Mouse (Mus musculus): Measurements from ENCODE around the gene Arl6ip1. TPM values are rescaled to one million over a fixed set of nuclear protein-coding genes. Genes with fewer than 3 reads are reported as not detected.

Gene Arl6ip1
- total RNA-seq, 2 experiments from 2014 or later: 276 to 307 TPM

- no peak overlapping the region for H3K4me3 ChIP-seq
- DNase-seq (ENCODE audit: low spot score in 2 of 2): no peak
- no peak overlapping the region; the same call in 1 of the 2 replicates for H3K27ac ChIP-seq
- no peak for TF ChIP-seq CTCF (conservative IDR thresholded peaks at IDR 0.05)
Observed at GRCm38 (mm10) chr7:118125736-118126135, 3.7 kb downstream of the Arl6ip1 start.

- TF ChIP-seq CTCF (conservative IDR thresholded peaks at IDR 0.05): no peak
- Histone ChIP-seq H3K4me3 (no peak overlapping the region), H3K27ac (peak overlapping the region; percentile 68)
- no peak for DNase-seq (ENCODE audit: low spot score in 2 of 2)
Observed at GRCm38 (mm10) chr7:118123512-118124411, 5.7 kb downstream of the Arl6ip1 start.

GRCm38 (mm10) chr7:118122235-118122634, 7.2 kb downstream of the Arl6ip1 start:
- no peak for DNase-seq (ENCODE audit: low spot score in 2 of 2)
- no peak overlapping the region for H3K4me3 ChIP-seq
- peak overlapping the region; percentile 36; the same call in 1 of the 2 replicates for H3K27ac ChIP-seq
- TF ChIP-seq CTCF (conservative IDR thresholded peaks at IDR 0.05): no peak

GRCm38 (mm10) chr7:118120654-118121053, 8.8 kb downstream of the Arl6ip1 start:
- DNase-seq (ENCODE audit: low spot score in 2 of 2): no peak
- Histone ChIP-seq H3K27ac (no peak overlapping the region), H3K4me3 (no peak overlapping the region)
- TF ChIP-seq CTCF (conservative IDR thresholded peaks at IDR 0.05): no peak

- DNase-seq (ENCODE audit: low spot score in 2 of 2): no peak
- H3K27ac ChIP-seq: peak overlapping the region; percentile 28; the same call in 1 of the 2 replicates
- no peak overlapping the region for H3K4me3 ChIP-seq
- TF ChIP-seq CTCF (conservative IDR thresholded peaks at IDR 0.05): no peak
Observed at GRCm38 (mm10) chr7:118119946-118120345, 9.5 kb downstream of the Arl6ip1 start.

GRCm38 (mm10) chr7:118119142-118119541, 10.3 kb downstream of the Arl6ip1 start:
- Histone ChIP-seq H3K4me3 (no peak overlapping the region), H3K27ac (no peak overlapping the region)
- no peak for TF ChIP-seq CTCF (conservative IDR thresholded peaks at IDR 0.05)
- DNase-seq (ENCODE audit: low spot score in 2 of 2): no peak

- DNase-seq (ENCODE audit: low spot score in 2 of 2): no peak
- Histone ChIP-seq H3K4me3 (no peak overlapping the region), H3K27ac (no peak overlapping the region)
- TF ChIP-seq CTCF (conservative IDR thresholded peaks at IDR 0.05): no peak
Observed at GRCm38 (mm10) chr7:118118426-118118825, 11.0 kb downstream of the Arl6ip1 start.

- DNase-seq (ENCODE audit: low spot score in 2 of 2): no peak
- H3K4me3 ChIP-seq: no peak overlapping the region
- TF ChIP-seq CTCF (conservative IDR thresholded peaks at IDR 0.05): no peak
- no peak overlapping the region for H3K27ac ChIP-seq
Observed at GRCm38 (mm10) chr7:118117539-118118210, 11.8 kb downstream of the Arl6ip1 start.

GRCm38 (mm10) chr7:118116787-118117538, 12.5 kb downstream of the Arl6ip1 start:
- TF ChIP-seq CTCF (conservative IDR thresholded peaks at IDR 0.05): no peak
- no peak overlapping the region for H3K27ac ChIP-seq
- H3K4me3 ChIP-seq: no peak overlapping the region

GRCm38 (mm10) chr7:118115877-118116568, 13.4 kb downstream of the Arl6ip1 start, which contains the start of gene Rps15a:
Gene Rps15a (minus strand): TSS chr7:118116188.
- peak; percentile 60 for TF ChIP-seq CTCF (conservative IDR thresholded peaks at IDR 0.05)
- H3K27ac ChIP-seq: peak within 1 kb of the TSS; percentile 94
- peak within 1 kb of the TSS; percentile 71 for H3K4me3 ChIP-seq
- peak; percentile 90 to 91 for DNase-seq (ENCODE audit: low spot score in 2 of 2)

More at GRCm38 (mm10) chr7:118116787-118117538, 12.5 kb downstream of the Arl6ip1 start:
- DNase-seq (ENCODE audit: low spot score in 2 of 2): no peak

- Histone ChIP-seq H3K4me3 (peak overlapping the region; percentile 71), H3K27ac (peak overlapping the region; percentile 94)
- DNase-seq (ENCODE audit: low spot score in 2 of 2): peak in 1 of 2 experiments; percentile 29
- no peak for TF ChIP-seq CTCF (conservative IDR thresholded peaks at IDR 0.05)
Observed at GRCm38 (mm10) chr7:118115533-118115876, 14.0 kb downstream of the Arl6ip1 start.
